Mouse (Mus musculus): ENCODE data around the gene Ckb.

DNA sequence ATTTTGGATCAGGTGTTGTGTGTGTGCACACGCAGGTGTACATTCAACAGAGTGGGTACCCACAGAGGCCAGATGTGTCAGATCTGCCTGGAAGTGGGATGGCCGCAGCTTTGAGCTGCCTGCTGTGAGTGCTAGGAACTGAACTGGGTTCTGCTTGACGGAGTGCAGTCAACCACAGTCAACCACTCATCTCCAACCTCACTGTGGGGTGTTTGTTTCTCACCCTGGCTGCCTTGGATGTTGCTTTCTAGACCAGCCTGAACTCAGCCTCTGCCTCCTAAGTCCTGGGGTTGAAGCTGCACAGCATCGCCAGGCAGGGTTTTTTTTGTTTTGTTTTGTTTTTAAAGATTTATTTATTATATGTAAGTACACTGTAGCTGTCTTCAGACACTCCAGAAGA, 48.1 kb upstream of the Ckb start:
- TF ChIP-seq CTCF (IDR thresholded peaks at IDR 0.05; ENCODE audit: low read depth, low read length) (no peak), POLR2AphosphoS5 (IDR thresholded peaks at IDR 0.05; ENCODE audit: insufficient replicate concordance, low read depth, low read length) (no peak), TAL1 (conservative IDR thresholded peaks at IDR 0.05; ENCODE audit: low read depth, low read length) (no peak)
